Mouse (Mus musculus): ENCODE measurements around the gene Glb1l2. TPM values are rescaled to one million over a fixed set of nuclear protein-coding genes. Genes with fewer than 3 reads are reported as not detected.

The Glb1l2 gene
- total RNA-seq, 4 experiments from 2014 or later = 0.19 to 1.2 (median 0.36) TPM

GRCm38 (mm10) chr9:26733206-26733891 lies 72.9 kb downstream of the Glb1l2 start, which contains the start of gene B3gat1:
B3gat1 (plus strand) TSS chr9:26733728.
- DNase-seq (ENCODE audit: low spot score) = no peak

DNA sequence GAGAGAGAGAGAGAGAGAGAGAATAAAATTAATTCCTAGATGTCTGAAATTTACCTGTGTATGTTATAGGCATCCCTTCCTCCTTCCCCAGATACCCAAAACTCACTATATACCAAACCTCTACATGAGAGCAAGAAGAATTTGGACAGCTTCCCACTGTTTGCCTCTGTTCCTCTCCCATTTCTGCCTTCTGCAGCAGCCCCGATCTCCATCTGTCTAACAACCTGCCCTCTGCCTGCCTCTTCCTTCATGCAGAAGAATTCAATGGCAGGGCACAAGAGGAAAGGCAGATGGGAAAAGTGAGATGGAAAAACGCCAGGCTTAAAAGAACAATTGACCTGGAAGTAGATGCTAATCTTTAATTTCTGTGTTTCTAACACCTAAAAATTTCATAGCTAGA lies 77.7 kb downstream of the Glb1l2 start:
- DNase-seq (ENCODE audit: low spot score) = no peak

DNA sequence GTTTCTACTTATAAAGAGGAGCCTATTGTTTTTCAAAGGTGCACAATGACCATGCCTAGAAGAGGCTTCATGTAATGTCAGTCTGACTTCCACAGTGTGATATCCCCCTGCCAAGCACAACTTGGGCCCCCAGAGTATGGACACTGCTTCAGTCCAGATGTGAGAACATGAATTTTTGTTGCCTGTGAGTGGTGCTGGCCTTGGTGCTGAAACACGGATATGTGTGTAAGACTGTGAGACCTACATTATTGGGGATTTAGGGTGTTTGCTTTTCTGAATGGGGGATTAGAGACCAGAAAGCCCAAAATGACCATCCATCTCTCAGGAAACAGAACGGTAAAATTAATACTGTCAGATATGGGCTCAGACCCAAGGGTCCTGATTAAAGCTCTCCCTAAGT lies 78.8 kb downstream of the Glb1l2 start:
- no peak for DNase-seq (ENCODE audit: low spot score)

GRCm38 (mm10) chr9:26725709-26726108 lies 80.6 kb downstream of the Glb1l2 start:
- no peak for DNase-seq (ENCODE audit: low spot score)

- DNase-seq (ENCODE audit: low spot score) = no peak
Observed at GRCm38 (mm10) chr9:26721771-26722170, 84.5 kb downstream of the Glb1l2 start.

- DNase-seq (ENCODE audit: low spot score) = no peak
Observed at GRCm38 (mm10) chr9:26718388-26718787, 87.9 kb downstream of the Glb1l2 start.

Other genes with a start within 250 kb of the Glb1l2 start
- under 1 TPM in 1 of 4 experiments, not detected in 3; 0.13 TPM for gene B3gat1, start 72.7 kb downstream of the Glb1l2 start, total RNA-seq (2022)
- not detected for gene Glb1l3, start 54.4 kb upstream of the Glb1l2 start, total RNA-seq (2022)
- gene Gm1110, start 116.6 kb upstream of the Glb1l2 start, total RNA-seq (2022) = not detected
- 10 to 100 TPM; 55.4 to 70.1 (median 62.1) TPM for gene Acad8, start 193.1 kb upstream of the Glb1l2 start, total RNA-seq (2022)
- gene Thyn1, start 193.2 kb upstream of the Glb1l2 start, total RNA-seq (2022) = 10 to 100 TPM; 24.8 to 30.0 (median 25.8) TPM
- gene Vps26b, start 223.6 kb upstream of the Glb1l2 start, total RNA-seq (2022) = 10 to 100 TPM; 28.6 to 31.8 (median 30.4) TPM
- gene Ncapd3, start 223.7 kb upstream of the Glb1l2 start, total RNA-seq (2022) = 10 to 100 TPM in 3 of 4 experiments, 1 to 10 TPM in 1; 9.1 to 10.6 (median 10.3) TPM